Mouse (Mus musculus) urinary bladder, postnatal 25 days (tissue): ENCODE measurements at regions not wholly inside any gene's neighbourhood (a gene's known extent, or its start where the extent isn't known, plus 50 kb on each side); places are given as distances from the start of the nearest gene placed in this dataset.

Source experiments
- DNase-seq: peaks from one replicate; pipeline ENCODE4 v3.0.0; 2022; ENCODE audit warnings: low spot score

- DNase-seq: no peak
These were observed 198.9 kb upstream of the Sema3a start for GRCm38 (mm10) chr5:12926289-12926688.

- no peak for DNase-seq
These were observed 198.0 kb upstream of the Sema3a start for GRCm38 (mm10) chr5:12927247-12927646.

GRCm38 (mm10) chr5:12937052-12937451, 188.2 kb upstream of the Sema3a start:
- peak; percentile 9 for DNase-seq

- DNase-seq: no peak
These were observed 186.9 kb upstream of the Sema3a start for GRCm38 (mm10) chr5:12938162-12938852.

- DNase-seq: no peak
These were observed 180.7 kb upstream of the Sema3a start for GRCm38 (mm10) chr5:12944554-12944953.

- no peak for DNase-seq
These were observed 176.7 kb upstream of the Sema3a start for GRCm38 (mm10) chr5:12948472-12948871.

GRCm38 (mm10) chr5:12970987-12971386, 154.2 kb upstream of the Sema3a start:
- DNase-seq: no peak

GRCm38 (mm10) chr5:12973701-12974100, 151.5 kb upstream of the Sema3a start:
- no peak for DNase-seq

GRCm38 (mm10) chr5:12976015-12976742, 149.0 kb upstream of the Sema3a start:
- no peak for DNase-seq

GRCm38 (mm10) chr5:12977875-12978274, 147.3 kb upstream of the Sema3a start:
- DNase-seq: no peak

GRCm38 (mm10) chr5:12993826-12994225, 131.4 kb upstream of the Sema3a start:
- DNase-seq: no peak

GRCm38 (mm10) chr5:12997440-12997839, 127.8 kb upstream of the Sema3a start:
- no peak for DNase-seq

GRCm38 (mm10) chr5:13007132-13007531, 118.1 kb upstream of the Sema3a start:
- no peak for DNase-seq

GRCm38 (mm10) chr5:13022270-13022669, 102.9 kb upstream of the Sema3a start:
- no peak for DNase-seq

- no peak for DNase-seq
These were observed 91.9 kb upstream of the Sema3a start for GRCm38 (mm10) chr5:13033332-13033731.

GRCm38 (mm10) chr5:13036127-13036526, 89.1 kb upstream of the Sema3a start:
- no peak for DNase-seq

- no peak for DNase-seq
These were observed 66.3 kb upstream of the Sema3a start for GRCm38 (mm10) chr5:13058883-13059423.

GRCm38 (mm10) chr5:13066942-13067341, 58.3 kb upstream of the Sema3a start:
- no peak for DNase-seq
